Mouse (Mus musculus): ENCODE measurements at regions not wholly inside any gene's neighbourhood (a gene's known extent, or its start where the extent isn't known, plus 50 kb on each side); places are given as distances from the start of the nearest gene placed in this dataset.

GRCm38 (mm10) chr8:104034286-104034685 lies 67.1 kb upstream of the Cdh5 start:
- DNase-seq (ENCODE audit: extremely low spot score), result no peak

DNA sequence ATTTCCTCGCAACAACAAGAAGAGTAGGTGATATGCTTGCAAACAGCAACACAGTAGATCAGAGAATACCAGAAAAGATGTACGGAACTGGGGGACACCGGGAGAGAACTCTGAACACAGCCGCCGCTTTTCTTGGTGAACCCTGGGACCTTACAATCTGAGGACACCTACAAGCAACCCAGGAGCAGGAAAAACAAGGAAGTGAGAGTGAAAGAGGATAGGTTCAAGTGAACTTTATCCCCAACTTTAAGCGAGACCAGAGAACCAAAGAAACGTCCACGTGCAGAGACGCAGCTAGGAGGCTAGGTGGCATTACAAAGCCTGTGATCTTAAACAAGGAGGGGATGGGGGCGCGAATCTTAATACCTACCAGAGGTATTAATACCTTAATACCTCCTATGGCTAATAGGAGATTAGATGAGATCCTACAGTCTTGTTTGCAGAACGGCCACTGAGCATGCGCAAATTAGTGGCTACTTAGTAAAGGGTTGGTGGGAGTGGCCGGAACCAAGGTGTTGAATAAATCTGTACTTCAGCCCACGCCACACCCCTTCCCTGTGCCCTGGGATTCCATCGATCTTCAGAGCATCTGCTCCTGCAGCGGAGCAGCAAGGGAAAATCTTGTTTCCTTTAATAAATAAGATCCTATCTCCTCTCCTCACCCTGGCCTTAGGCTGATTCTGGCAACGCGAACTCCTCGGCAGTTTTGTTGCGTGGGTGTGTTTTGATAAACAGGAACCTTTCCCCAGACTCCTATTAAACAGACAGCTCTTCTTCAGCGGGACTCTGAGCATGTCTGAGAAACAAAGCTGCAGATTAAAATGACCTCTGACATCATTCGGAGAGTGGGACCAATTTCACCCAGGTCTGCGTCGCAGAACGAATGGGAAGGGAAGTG lies 64.6 kb upstream of the Cdh5 start:
- no peak for DNase-seq (ENCODE audit: extremely low spot score)

DNA sequence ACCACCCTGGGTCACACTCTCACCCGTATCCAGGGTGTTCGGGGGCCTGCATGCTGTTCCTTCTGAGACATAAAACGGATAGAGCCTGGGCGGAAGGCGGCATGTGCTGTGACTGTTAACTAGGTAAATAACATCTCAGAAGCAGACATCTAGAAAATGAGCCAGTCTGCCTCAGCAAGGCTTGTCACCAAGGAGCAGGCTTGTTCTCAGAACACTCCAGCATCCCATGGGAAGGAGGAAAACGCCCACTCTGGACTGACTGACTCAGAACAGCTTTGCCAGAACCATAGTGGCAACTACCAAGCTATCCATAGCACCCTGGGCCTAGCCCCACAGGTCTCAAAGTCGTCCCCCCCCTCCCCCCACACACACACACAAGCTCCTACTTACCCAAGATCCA lies 63.8 kb upstream of the Cdh5 start:
- DNase-seq (ENCODE audit: extremely low spot score), result no peak

DNA sequence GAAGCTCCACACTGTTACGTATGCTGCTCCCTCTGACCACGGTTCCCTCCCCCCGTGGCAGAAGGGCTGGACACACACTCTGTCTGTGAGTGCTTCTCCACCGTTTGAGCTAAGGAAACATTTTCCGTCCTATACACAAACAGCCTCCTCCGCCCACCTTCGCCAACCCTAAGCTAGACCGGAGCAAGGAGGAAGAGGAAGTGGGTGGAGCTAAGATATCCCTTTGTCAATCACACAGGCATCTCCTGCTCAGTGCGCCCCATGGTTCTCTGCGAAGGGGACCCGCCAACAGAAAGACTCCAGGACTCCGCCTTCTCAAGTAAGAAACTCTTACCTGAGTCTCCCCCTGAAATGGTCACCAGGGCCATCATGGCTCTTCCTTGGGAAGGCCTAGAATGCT lies 61.9 kb upstream of the Cdh5 start:
- no peak for DNase-seq (ENCODE audit: extremely low spot score)

GRCm38 (mm10) chr8:104041522-104041921 lies 59.9 kb upstream of the Cdh5 start:
- DNase-seq (ENCODE audit: extremely low spot score), result no peak

GRCm38 (mm10) chr8:104042434-104042833 lies 59.0 kb upstream of the Cdh5 start:
- DNase-seq (ENCODE audit: extremely low spot score), result no peak

DNA sequence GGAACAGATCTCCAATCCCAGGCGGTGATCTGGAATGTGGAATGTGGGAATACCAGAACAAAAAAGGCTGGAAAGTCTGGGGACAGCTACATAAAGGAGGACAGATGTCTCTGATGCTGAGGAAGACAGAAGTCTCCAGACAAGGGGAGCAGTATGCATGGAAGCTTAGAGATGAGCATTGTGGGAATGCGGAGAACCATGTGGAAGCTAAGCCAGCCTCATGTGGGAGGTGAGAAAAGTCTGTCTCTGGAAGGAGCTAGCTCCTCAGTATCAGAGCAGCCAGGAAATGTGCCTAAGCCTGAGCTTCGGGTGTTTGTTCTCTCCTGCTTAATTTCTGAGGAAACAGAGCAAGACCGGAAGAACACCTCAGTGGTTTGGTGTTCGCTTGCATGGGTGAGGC lies 53.4 kb upstream of the Cdh5 start:
- DNase-seq (ENCODE audit: extremely low spot score), result no peak

- no peak for DNase-seq (ENCODE audit: extremely low spot score)
Measured at GRCm38 (mm10) chr8:104049181-104049580, 52.2 kb upstream of the Cdh5 start.

- DNase-seq (ENCODE audit: extremely low spot score), result peak; percentile 65
Measured at GRCm38 (mm10) chr8:104050694-104051539, 50.5 kb upstream of the Cdh5 start.

DNA sequence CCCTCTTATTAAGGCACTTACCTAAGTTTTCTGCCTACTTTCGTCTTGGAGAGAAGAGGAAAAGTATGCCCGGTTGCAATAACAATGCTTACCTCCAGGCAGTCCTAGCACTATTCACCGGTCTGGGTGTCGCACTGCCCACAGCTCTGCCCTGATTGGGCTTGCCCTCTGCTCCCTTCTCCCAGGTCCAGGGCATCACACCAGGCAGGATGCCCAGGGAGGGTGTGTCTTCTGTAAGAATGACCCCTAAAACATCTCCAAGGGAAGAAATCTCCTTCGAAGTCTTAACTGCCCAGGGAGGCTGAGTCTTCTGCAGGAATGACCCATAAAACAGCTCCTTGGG lies 49.9 kb upstream of the Cdh5 start:
- DNase-seq (ENCODE audit: extremely low spot score), result no peak

Measured in embryo, embryonic 9.5 days (tissue).